Mouse (Mus musculus) heart, embryonic 12.5 days (tissue): ENCODE data around the gene Rps6kb2. TPM values are rescaled to one million over a fixed set of nuclear protein-coding genes. Genes with fewer than 3 reads are reported as not detected.

Experiments
- ATAC-seq: fragments of 200-750 bp; cut with Nextera tagmentation; 2 replicates; pipeline ENCODE4 v1.8.0; 2017; ENCODE audit warnings: moderate TSS enrichment, moderate library complexity; ENCODE audit not compliant: insufficient number of reproducible peaks, low FRiP score
- H3K27ac ChIP-seq: fragments of 300-500 bp; sonication (generic); 2 replicates; pipeline ENCODE4 v1.5.1; 2016; ENCODE audit warnings: mild to moderate bottlenecking, moderate library complexity; ENCODE audit not compliant: poor library complexity, severe bottlenecking
- H3K27me3 ChIP-seq: fragments of 300-500 bp; sonication (generic); replicated peaks from 2 replicates; pipeline ENCODE4 v1.6.1; 2016; ENCODE audit warnings: mild to moderate bottlenecking, moderate library complexity
- H3K36me3 ChIP-seq: fragments of 300-500 bp; sonication (generic); 2 replicates; pipeline ENCODE4 v1.6.1; 2016; ENCODE audit warnings: mild to moderate bottlenecking, moderate library complexity
- H3K4me1 ChIP-seq: fragments of 300-500 bp; sonication (generic); replicated peaks from 2 replicates; pipeline ENCODE4 v1.6.1; 2016; ENCODE audit warnings: mild to moderate bottlenecking
- H3K4me2 ChIP-seq: fragments of 300-500 bp; sonication (generic); 2 replicates; pipeline ENCODE4 v1.6.1; 2016; ENCODE audit warnings: mild to moderate bottlenecking, moderate library complexity
- H3K4me3 ChIP-seq: fragments of 300-500 bp; sonication (generic); 2 replicates; pipeline ENCODE4 v1.5.1; 2016; ENCODE audit warnings: mild to moderate bottlenecking
- H3K9ac ChIP-seq: fragments of 300-500 bp; sonication (generic); 2 replicates; pipeline ENCODE4 v1.6.1; 2016; ENCODE audit warnings: mild to moderate bottlenecking, moderate library complexity
- H3K9me3 ChIP-seq: fragments of 300-500 bp; sonication (generic); replicated peaks from 2 replicates; pipeline ENCODE4 v1.6.1; 2016; ENCODE audit warnings: mild to moderate bottlenecking, moderate library complexity
- WGBS: fragments of 180-500 bp; shearing (Covaris S2); methylation state at CpG from one replicate; pipeline ENCODE4 v1.1.7; 2016; 5-methylcytosine and 5-hydroxymethylcytosine counted together
- polyA plus RNA-seq: library from polyadenylated mRNA; unstranded; fragments of >200 nt; fragmentation: Nextera tagmentation; extraction: Ambion mirVana; gene quantifications from 2 replicates; pipeline ENCODE4 v1.2.1, GENCODE M21; 2016

Gene Rps6kb2
- polyA plus RNA-seq, 1 experiment from 2014 or later, result 55.7 TPM

DNA sequence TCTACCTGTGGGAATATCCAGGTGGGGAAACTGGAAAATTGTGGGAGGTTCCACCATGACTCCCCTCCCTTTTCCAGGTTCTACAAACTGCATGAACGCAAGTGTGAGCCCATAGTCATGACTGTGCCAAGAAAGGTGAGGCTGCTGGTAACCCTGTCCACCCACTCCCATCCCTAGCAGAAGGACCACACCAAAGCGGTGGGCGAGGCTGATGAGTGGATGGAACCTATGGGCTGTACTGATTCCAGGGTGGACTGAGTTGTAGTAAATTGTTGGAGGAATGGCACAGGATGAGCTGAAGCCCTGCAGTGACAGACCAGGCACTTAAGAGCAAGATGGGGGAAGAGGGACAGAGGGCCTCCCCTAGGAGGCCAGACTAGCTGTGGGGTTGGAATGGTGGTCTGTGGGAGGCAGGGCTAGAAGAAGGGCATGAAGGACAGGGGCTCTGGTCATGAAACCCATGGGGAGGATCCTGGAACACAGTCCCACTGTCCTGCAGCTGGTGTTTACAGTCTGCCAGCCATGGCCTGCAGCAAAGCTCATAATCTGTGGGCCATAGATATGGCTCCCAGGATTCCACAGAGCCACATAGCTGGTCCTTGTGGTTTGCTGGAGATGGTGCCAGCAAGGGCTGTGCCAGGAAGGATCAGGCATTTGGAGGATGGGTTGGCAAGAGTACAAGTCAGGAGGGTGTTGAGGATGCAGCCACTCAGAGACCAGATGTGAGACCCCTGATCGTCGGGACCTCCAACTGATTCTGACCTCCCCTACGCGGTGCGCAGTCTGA is 10.5 kb downstream of the Rps6kb2 start:
- Histone ChIP-seq H3K9me3 (no peaks in the 10 kb centered on the region), H3K27ac (no peak overlapping the region), H3K4me3 (no peak overlapping the region), H3K4me2 (no peak overlapping the region), H3K4me1 (peaks cover 57% of the 10 kb centered on the region), H3K27me3 (no peaks in the 10 kb centered on the region), H3K9ac (no peak overlapping the region), H3K36me3 (peaks cover 63% of the 10 kb centered on the region)
- 84% methylated on average over 8 of the region's 8 CpGs for WGBS
- no peak for ATAC-seq

DNA sequence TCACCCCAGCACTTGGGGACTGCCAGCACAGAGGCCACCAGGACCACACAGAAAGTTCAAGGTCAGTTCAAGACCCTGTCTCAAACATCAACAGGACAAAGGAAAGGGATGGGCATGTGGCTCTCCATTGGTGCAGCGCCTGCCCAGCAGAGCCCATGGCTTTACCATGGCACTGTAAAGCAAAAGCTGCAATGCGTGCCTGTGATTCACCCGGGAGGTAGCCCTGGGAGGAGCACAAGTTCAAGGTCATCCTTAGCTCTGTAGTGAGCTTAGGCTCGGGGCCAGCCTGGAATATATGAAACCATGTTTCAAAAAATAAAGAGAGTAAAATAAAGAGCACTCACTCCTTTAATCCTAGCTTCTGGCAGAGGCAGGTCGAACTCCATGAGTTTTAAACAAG is 11.3 kb downstream of the Rps6kb2 start:
- 85% methylated on average over 5 of the region's 5 CpGs for WGBS

DNA sequence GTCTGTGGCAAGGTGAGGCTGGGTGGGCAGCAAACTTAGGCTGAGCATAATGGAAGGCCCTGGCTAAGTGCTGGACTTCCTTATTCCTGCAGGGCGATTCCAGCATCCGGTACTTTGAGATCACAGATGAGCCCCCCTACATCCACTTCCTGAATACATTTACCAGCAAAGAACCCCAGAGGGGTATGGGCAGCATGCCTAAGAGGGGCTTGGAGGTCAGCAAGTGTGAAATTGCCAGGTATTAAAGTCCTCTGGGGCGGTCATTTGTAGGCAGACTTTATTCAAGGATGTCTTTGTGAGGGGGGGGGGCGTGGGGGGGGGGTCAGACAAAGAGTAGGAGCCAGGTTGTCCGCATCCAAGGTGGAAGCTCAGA is 11.7 kb downstream of the Rps6kb2 start:
- H3K9ac ChIP-seq, result peak overlapping the region; percentile 7; the same call in 1 of the 2 replicates
- no peak overlapping the region for H3K4me2 ChIP-seq
- 72% methylated on average over 5 of the region's 5 CpGs for WGBS
- H3K27me3 ChIP-seq, result no peaks in the 10 kb centered on the region
- ATAC-seq, result no peak
- no peak overlapping the region for H3K4me3 ChIP-seq
- H3K9me3 ChIP-seq, result no peaks in the 10 kb centered on the region
- peaks cover 57% of the 10 kb centered on the region for H3K4me1 ChIP-seq
- H3K27ac ChIP-seq, result no peak overlapping the region
- H3K36me3 ChIP-seq, result peaks cover 52% of the 10 kb centered on the region

More for the DNA sequence above, 11.3 kb downstream of the Rps6kb2 start:
- H3K36me3 ChIP-seq, result peaks cover 56% of the 10 kb centered on the region
- H3K9ac ChIP-seq, result no peak overlapping the region
- no peaks in the 10 kb centered on the region for H3K27me3 ChIP-seq
- peak overlapping the region; percentile 4; the same call in 1 of the 2 replicates for H3K27ac ChIP-seq
- H3K9me3 ChIP-seq, result no peaks in the 10 kb centered on the region
- no peak for ATAC-seq
- H3K4me1 ChIP-seq, result peaks cover 57% of the 10 kb centered on the region
- no peak overlapping the region for H3K4me3 ChIP-seq
- no peak overlapping the region for H3K4me2 ChIP-seq

DNA sequence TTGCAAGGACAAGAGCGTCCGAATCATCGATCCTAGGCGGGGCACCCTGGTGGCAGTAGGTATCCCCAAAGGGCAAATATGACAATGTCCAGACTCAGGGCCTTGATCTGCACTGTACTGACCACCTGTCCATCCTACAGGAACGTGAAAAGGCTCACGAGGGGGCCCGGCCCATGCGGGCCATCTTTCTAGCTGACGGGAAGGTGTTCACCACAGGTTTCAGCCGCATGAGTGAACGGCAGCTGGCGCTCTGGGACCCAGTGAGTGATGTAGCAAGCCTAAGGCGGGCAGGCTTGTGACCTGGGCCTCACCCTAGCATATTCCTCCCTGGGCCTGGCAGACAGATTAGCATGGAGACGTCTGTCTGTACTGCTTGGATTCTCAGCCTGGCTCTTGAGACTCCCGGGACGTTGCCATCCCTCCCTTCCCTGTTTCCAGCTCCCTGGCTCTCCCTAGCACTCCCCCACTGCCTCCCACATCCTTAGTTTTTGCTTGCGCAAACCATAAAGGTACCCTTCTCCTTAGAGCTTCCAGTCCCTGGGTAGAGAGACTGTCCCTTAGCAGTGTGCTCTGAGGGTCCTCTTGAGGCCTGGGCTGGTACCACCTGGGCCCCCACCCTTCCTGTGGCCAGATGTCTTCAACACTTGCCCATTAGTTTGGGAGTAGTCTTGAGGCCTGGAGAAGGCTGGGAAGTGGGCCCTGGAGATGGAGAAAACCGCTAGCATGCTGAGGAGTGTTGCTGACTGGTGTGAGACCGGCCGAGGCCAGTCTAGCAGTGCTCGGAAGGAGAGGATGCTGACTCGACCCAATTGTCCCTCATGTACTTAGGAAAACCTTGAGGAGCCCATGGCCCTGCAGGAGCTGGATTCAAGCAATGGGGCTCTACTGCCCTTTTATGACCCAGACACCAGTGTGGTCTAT is 12.3 kb downstream of the Rps6kb2 start:
- 90% methylated on average over 22 of the region's 22 CpGs for WGBS
- H3K36me3 ChIP-seq, result peaks cover 45% of the 10 kb centered on the region
- H3K4me1 ChIP-seq, result peaks cover 57% of the 10 kb centered on the region

DNA sequence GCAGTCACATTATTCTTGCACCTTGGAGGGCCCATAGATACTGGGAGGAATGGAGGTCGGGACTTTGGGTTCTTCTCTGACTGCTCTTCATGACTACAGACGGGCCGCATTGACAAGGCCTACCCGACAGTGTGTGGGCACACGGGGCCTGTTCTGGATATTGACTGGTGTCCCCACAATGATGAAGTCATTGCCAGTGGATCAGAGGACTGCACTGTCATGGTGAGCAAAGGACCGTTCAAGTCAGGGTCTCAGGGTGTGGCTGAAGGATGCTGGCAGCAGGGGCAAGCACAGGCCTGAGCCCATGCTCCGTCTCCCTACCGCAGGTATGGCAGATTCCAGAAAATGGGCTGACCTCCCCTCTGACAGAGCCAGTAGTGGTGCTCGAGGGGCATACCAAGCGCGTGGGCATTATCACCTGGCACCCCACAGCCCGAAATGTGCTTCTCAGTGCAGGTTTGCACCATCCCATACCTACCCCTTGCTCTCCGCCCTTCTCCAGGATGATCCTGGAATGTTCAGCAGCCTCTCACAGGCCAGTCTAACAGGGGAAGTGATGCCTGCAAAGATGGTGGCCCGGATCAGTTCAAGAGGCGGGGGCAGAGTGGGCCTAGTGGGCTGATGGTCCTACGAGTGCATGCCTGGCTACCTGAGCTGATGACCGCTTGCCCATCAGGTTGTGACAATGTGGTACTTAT is 13.2 kb downstream of the Rps6kb2 start:
- WGBS, result 92% methylated on average over 17 of the region's 17 CpGs
- Histone ChIP-seq H3K4me2 (peak overlapping the region; percentile 88), H3K4me1 (peaks cover 55% of the 10 kb centered on the region), H3K27me3 (no peaks in the 10 kb centered on the region), H3K9ac (peak overlapping the region; percentile 97), H3K4me3 (peak overlapping the region; percentile 97), H3K9me3 (0 out of 2 replicates have a peak, but pooled peaks cover 5% of the 10 kb centered on the region), H3K27ac (no peak overlapping the region), H3K36me3 (peaks cover 41% of the 10 kb centered on the region)
- ATAC-seq, result no peak

More for the DNA sequence above, 12.3 kb downstream of the Rps6kb2 start:
- H3K9me3 ChIP-seq, result 0 out of 2 replicates have a peak, but pooled peaks cover 2% of the 10 kb centered on the region
- no peaks in the 10 kb centered on the region for H3K27me3 ChIP-seq
- no peak overlapping the region for H3K4me3 ChIP-seq
- no peak overlapping the region for H3K4me2 ChIP-seq
- no peak overlapping the region for H3K27ac ChIP-seq
- H3K9ac ChIP-seq, result peak overlapping the region; percentile 22; the same call in 1 of the 2 replicates
- ATAC-seq, result no peak

DNA sequence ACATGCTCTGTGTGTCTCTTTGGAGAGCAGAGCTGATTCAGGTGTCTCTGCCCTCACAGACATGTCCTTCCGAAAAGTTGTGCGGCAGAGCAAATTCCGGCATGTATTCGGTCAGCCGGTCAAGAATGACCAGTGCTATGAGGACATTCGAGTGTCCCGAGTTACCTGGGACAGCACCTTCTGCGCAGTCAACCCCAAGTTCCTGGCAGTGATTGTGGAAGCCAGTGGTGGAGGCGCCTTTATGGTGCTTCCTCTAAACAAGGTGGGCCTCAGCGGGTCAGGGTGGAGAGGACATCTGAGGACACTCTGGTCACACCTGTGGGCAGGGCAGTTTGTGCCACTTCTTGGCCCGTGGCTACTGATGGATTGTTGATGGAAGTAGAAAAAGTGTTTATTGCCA is 13.9 kb downstream of the Rps6kb2 start:
- H3K9me3 ChIP-seq, result 0 out of 2 replicates have a peak, but pooled peaks cover 5% of the 10 kb centered on the region
- H3K4me3 ChIP-seq, result peak overlapping the region; percentile 97
- peak overlapping the region; percentile 88 for H3K4me2 ChIP-seq
- no peak for ATAC-seq
- peaks cover 41% of the 10 kb centered on the region for H3K36me3 ChIP-seq
- H3K27ac ChIP-seq, result no peak overlapping the region
- H3K27me3 ChIP-seq, result no peaks in the 10 kb centered on the region
- peak overlapping the region; percentile 97 for H3K9ac ChIP-seq
- H3K4me1 ChIP-seq, result peaks cover 49% of the 10 kb centered on the region
- 84% methylated on average over 11 of the region's 11 CpGs for WGBS

DNA sequence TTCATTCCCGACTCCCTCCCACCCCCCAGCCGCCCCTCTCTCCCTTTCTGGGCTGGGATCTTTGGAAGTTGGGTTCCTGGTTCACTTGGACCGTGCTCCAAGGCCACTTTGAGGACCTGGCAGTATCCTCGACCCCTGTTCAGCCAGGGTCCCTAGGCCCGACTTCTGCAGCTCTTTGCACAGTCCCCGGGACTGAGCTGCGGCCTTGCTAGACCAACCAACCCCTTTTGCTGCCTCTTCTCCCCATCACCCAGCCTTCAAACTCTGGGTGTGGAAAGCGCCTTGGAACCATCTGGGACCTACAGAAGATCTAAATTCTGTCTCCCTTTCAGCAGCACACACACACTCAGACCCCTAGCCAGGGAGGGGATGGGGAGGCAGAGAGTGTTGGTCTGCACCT is 14.3 kb downstream of the Rps6kb2 start:
- Histone ChIP-seq H3K4me1 (peaks cover 46% of the 10 kb centered on the region), H3K9ac (peak overlapping the region; percentile 97), H3K36me3 (peaks cover 39% of the 10 kb centered on the region), H3K4me3 (peak overlapping the region; percentile 97), H3K4me2 (peak overlapping the region; percentile 88), H3K27ac (peak overlapping the region; percentile 75), H3K27me3 (no peaks in the 10 kb centered on the region), H3K9me3 (0 out of 2 replicates have a peak, but pooled peaks cover 5% of the 10 kb centered on the region)
- ATAC-seq, result peak; percentile 29
- under 1% methylated on average over 8 of the region's 8 CpGs for WGBS

DNA sequence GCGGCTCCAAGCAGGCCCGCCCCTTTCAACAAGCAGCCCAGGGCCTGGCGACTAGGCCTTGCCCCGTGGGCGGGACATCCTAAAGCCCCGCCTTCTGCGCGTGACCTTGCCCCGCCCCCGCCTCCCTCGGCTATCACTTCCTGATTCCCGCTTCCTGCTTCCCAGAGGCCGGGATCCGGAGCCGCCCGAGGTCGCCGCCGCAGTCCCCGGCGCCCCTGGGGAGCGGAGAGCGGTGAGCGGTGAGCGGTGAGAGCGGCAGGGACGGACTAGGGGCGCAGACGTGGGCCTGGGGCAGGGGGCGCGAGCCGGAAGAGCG is 14.7 kb downstream of the Rps6kb2 start, which contains the start of gene Coro1b:
Gene Coro1b (plus strand): TSS at position 129 of the 316 bp plus-strand sequence.
- H3K36me3 ChIP-seq, result peaks cover 36% of the 10 kb centered on the region
- H3K9ac ChIP-seq, result peak within 1 kb of the TSS; percentile 97
- H3K4me3 ChIP-seq, result peak within 1 kb of the TSS; percentile 97
- H3K4me2 ChIP-seq, result peak within 1 kb of the TSS; percentile 88
- H3K27ac ChIP-seq, result peak within 1 kb of the TSS; percentile 75
- ATAC-seq, result peak; percentile 95
- no peaks in the 10 kb centered on the region for H3K27me3 ChIP-seq
- H3K4me1 ChIP-seq, result peaks cover 43% of the 10 kb centered on the region
- 0 out of 2 replicates have a peak, but pooled peaks cover 5% of the 10 kb centered on the region for H3K9me3 ChIP-seq
- under 1% methylated on average over 32 of the region's 33 CpGs for WGBS

DNA sequence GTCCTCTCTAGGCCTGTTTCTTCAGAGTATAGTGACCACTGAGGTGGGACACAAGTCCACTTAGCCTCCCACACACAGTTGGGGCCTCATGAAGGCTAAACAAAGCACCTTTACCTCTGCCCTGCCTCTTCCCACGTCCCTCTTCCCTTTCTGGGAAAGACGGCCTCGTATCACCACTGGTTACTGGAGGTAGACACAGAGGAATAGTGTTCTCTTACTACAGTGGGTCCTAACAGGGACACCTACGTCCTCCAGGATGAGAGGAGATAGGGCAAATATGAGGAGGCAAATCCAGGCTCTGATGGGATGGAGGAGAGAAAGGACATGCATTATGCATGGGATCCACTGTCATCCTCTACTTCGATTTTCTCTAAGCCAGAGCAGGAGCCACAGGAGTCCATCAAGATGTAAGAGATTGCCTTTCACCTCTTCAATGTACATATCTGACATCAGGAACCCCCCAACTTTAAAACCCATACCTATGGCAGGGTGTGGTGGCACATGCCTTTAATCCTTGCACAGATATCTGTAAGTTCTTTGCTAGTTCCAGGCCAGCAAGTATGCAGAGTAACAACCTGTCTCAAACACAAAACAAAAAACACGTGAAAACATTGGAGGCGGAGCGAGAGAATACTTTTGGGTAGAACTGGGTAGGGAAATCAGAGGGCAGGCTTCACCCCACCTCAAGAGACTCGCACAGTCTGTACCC is 15.2 kb downstream of the Rps6kb2 start:
- Histone ChIP-seq H3K9ac (peak overlapping the region; percentile 97; the same call in 1 of the 2 replicates), H3K36me3 (peaks cover 31% of the 10 kb centered on the region), H3K4me2 (peak overlapping the region; percentile 88), H3K27me3 (no peaks in the 10 kb centered on the region), H3K27ac (no peak overlapping the region), H3K4me1 (peaks cover 39% of the 10 kb centered on the region), H3K9me3 (0 out of 2 replicates have a peak, but pooled peaks cover 5% of the 10 kb centered on the region), H3K4me3 (peak overlapping the region; percentile 97)
- ATAC-seq, result no peak
- WGBS, result 38% methylated on average over 9 of the region's 9 CpGs

DNA sequence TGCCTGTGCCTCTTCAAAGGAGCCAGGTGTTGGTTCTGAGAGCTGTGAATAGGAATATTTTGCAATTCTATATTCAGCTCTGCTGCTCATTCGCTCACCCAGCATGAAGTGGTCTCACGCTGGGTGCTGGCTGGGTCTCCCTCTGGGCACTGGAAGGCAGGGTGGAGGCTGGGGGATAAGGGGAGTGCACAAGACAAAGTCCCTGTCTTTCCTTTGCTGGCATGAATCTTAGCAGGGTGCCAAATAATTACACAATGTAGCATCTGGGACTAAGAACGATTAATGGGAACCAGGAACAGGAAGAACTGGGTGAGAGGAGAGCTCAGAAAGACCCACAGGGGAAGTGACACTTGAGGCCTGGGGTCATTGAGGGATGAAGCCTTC is 16.1 kb downstream of the Rps6kb2 start:
- 56% methylated on average over 3 of the region's 3 CpGs for WGBS
- no peak for ATAC-seq
- H3K27ac ChIP-seq, result no peak overlapping the region
- 0 out of 2 replicates have a peak, but pooled peaks cover 5% of the 10 kb centered on the region for H3K9me3 ChIP-seq
- H3K27me3 ChIP-seq, result no peaks in the 10 kb centered on the region
- no peak overlapping the region for H3K4me2 ChIP-seq
- H3K9ac ChIP-seq, result no peak overlapping the region
- H3K4me1 ChIP-seq, result peaks cover 33% of the 10 kb centered on the region
- peaks cover 23% of the 10 kb centered on the region for H3K36me3 ChIP-seq
- H3K4me3 ChIP-seq, result no peak overlapping the region
